Mouse (Mus musculus): ENCODE data around the gene Nsun4.

DNA sequence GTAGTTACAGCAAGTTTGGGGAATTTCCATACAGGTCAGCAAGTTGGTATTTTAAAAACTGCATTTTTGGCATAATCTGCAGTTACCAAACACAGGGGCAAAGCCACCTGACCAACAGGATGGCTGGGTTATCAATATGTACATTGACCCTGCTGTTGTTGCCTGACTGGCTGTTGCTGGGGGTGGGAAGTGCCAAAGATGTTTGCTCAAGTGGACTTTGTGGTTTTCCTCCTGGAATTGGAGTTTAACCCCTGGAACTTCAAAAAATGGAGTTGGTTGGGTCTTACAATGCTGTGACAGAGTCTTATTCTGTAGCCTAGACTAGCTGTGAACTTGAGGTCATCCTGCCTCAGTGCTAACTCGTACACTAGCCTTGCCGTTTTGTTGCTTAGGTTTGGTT is 13.2 kb downstream of the Nsun4 start:
- TF ChIP-seq GATA1 (IDR thresholded peaks at IDR 0.05; ENCODE audit: low read length): no peak
- TF ChIP-seq TAL1 (IDR thresholded peaks at IDR 0.05; ENCODE audit: low read length): no peak
